Mouse (Mus musculus): Measurements from ENCODE around the gene Ccr3.

DNA sequence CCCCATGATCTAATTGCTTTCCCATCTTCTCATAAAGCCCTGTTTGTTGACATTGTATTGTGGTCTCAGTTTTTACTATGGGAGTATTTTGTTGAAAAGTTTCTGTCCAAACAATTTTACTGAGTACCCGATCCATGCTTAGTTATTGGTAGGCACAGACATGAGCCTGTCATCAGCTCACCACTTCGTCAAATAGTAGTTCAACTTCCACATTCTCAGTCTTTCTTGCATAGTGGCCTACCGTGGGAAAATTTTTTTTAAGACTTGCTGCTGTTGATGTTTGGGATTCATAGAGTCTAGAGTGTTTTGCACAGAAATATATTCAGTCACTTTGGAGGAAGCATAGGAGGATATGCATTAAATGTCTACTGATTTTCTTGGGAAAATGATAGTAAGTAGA, 8.5 kb upstream of the Ccr3 start:
- no peak for TF ChIP-seq CTCF (IDR thresholded peaks at IDR 0.05; ENCODE audit: control insufficient read depth, insufficient read depth, insufficient replicate concordance, low read depth, low read length)
- TF ChIP-seq POLR2A (IDR thresholded peaks at IDR 0.05; ENCODE audit: control insufficient read depth, low read depth, low read length) = no peak

Measured in testis, adult 2 months (tissue).